10 mouse cellular contexts compared by ENCODE assay signal in genomic region chr2:18673766-18674165, GRCm38 (mm10). TPM values are rescaled to one million over a fixed set of nuclear protein-coding genes. Genes with fewer than 3 reads are reported as not detected.
DNase-seq lines count a peak whose midpoint lies in the region; ATAC-seq and TF ChIP-seq lines count a peak whose summit lies in the region.
"Had no signal": no experiment of that assay in that cellular context is flagged by ENCODE, and none has a peak within 500 bp of the region (broad histone marks: within the 10 kb centered on the region; RNA-seq: fewer than 3 reads in every experiment).

No protein-coding gene starts in this region.

- H3K27ac ChIP-seq in heart, embryonic 14.5 days (replicated peaks in 1 of 2; ENCODE audit: control insufficient read depth in 1 of 2, insufficient read depth in 1 of 2, low read depth in 2 of 2, low read length in 2 of 2) = no peak overlapping the region
- H3K27ac ChIP-seq in lung, embryonic 14.5 days (ENCODE audit: low read depth) = no peak overlapping the region
- H3K27ac ChIP-seq: liver, embryonic 15.5 days had no signal

- no peak overlapping the region for H3K4me3 ChIP-seq in heart, embryonic 14.5 days (ENCODE audit: control insufficient read depth in 1 of 2, insufficient read depth in 1 of 2, low read depth in 1 of 2, low read length in 2 of 2)
- no peak overlapping the region for H3K4me3 ChIP-seq in lung, embryonic 14.5 days (ENCODE audit: low read depth, low read length)

- TF ChIP-seq CTCF in lung, embryonic 14.5 days (IDR thresholded peaks at IDR 0.05; ENCODE audit: low read depth) = no peak

- peak overlapping the region; percentile 82 for H3K4me2 ChIP-seq in heart, embryonic 14.5 days (ENCODE audit: low read length)
- H3K4me2 ChIP-seq in lung, embryonic 14.5 days = peak overlapping the region; percentile 27

- ATAC-seq in heart, embryonic 14.5 days (ENCODE audit: insufficient number of reproducible peaks, insufficient read depth, low FRiP score, low read depth) = no peak
- no peak for ATAC-seq in lung, embryonic 14.5 days (ENCODE audit: insufficient read depth)

- no peak overlapping the region for H3K9ac ChIP-seq in heart, embryonic 14.5 days (ENCODE audit: low read length)
- H3K9ac ChIP-seq in lung, embryonic 14.5 days = no peak overlapping the region
- H3K9ac ChIP-seq: liver, embryonic 15.5 days had no signal

- H3K9me3 ChIP-seq in heart, embryonic 14.5 days (ENCODE audit: control insufficient read depth, low read length) = no peaks in the 10 kb centered on the region
- H3K9me3 ChIP-seq in lung, embryonic 14.5 days (ENCODE audit: low read depth, low read length) = no peaks in the 10 kb centered on the region
- H3K9me3 ChIP-seq: liver, embryonic 15.5 days had no signal

- H3K36me3 ChIP-seq in heart, embryonic 14.5 days (ENCODE audit: control insufficient read depth, insufficient read depth, low read length) = 0 out of 2 replicates have a peak, but pooled peaks cover 4% of the 10 kb centered on the region
- H3K36me3 ChIP-seq in lung, embryonic 14.5 days (ENCODE audit: insufficient read depth) = 0 out of 2 replicates have a peak, but pooled peaks cover 3% of the 10 kb centered on the region
- H3K36me3 ChIP-seq: liver, embryonic 15.5 days had no signal

- no peak for DNase-seq in heart, adult 11 months
- DNase-seq in lung, embryonic 14.5 days = no peak
- DNase-seq in lung, postnatal 4 days = no peak
- DNase-seq in ES-CJ7 (ENCODE audit: low read depth, low spot score) = peak; percentile 50
- DNase-seq in induced T-regulatory cell, adult 2 months (ENCODE audit: low read depth) = peak; percentile 38
- no peak for DNase-seq in urinary bladder, postnatal 36 days (ENCODE audit: low spot score in 2 of 2)
- DNase-seq in ovary, postnatal 14 days (ENCODE audit: low spot score) = no peak
- DNase-seq: gastrocnemius, postnatal 10 days had no signal

- 74% methylated on average over 4 of the region's 4 CpGs for WGBS in heart, embryonic 14.5 days
- 69% methylated on average over 4 of the region's 4 CpGs for WGBS in lung, embryonic 14.5 days

- H3K4me1 ChIP-seq in heart, embryonic 14.5 days (ENCODE audit: control insufficient read depth in 2 of 2, insufficient read depth in 2 of 2, low read length in 2 of 2) = peaks cover 4 to 5% of the 10 kb centered on the region in 2 experiments
- H3K4me1 ChIP-seq in lung, embryonic 14.5 days (ENCODE audit: insufficient read depth) = no peaks in the 10 kb centered on the region

- H3K27me3 ChIP-seq in heart, embryonic 14.5 days (ENCODE audit: control insufficient read depth, insufficient read depth, low read length) = 0 out of 2 replicates have a peak, but pooled peaks cover 5% of the 10 kb centered on the region
- H3K27me3 ChIP-seq in lung, embryonic 14.5 days (ENCODE audit: insufficient read depth, low read length) = peaks cover 6% of the 10 kb centered on the region; the same call in 1 of the 2 replicates

RNA-seq across cellular contexts. Expression of gene Commd3, which starts 1.6 kb away (rescaled TPM):
- 206 TPM in 2 replicates for polyA plus RNA-seq in heart, embryonic 14.5 days (2014; fragmentation: Nextera tagmentation; extraction: Ambion mirVana)
- polyA plus RNA-seq in lung, embryonic 14.5 days (2014; fragmentation: Nextera tagmentation; extraction: Ambion mirVana) = 194 and 200 TPM in 2 replicates

RNA-seq across cellular contexts. Expression of gene Bmi1, which starts 3.1 kb away (rescaled TPM):
- 17.7 and 19.6 TPM in 2 replicates for polyA plus RNA-seq in heart, embryonic 14.5 days (2014; fragmentation: Nextera tagmentation; extraction: Ambion mirVana)
- 33.4 and 33.8 TPM in 2 replicates for polyA plus RNA-seq in lung, embryonic 14.5 days (2014; fragmentation: Nextera tagmentation; extraction: Ambion mirVana)

RNA-seq across cellular contexts. Expression of gene Spag6, which starts 20.1 kb away (rescaled TPM):
- polyA plus RNA-seq in heart, embryonic 14.5 days (2014; fragmentation: Nextera tagmentation; extraction: Ambion mirVana) = 0.32 TPM in 1 of 2 replicates, not detected in the other
- 0.14 and 0.22 TPM in 2 replicates for polyA plus RNA-seq in lung, embryonic 14.5 days (2014; fragmentation: Nextera tagmentation; extraction: Ambion mirVana)
- polyA plus RNA-seq: liver, embryonic 15.5 days had no signal

Comparison
In these comparisons a context has a peak if more than half of its experiments do, and no peak if none do; other contexts are left out.
1. DNase-seq: peak in ES-CJ7 (single experiment) and induced T-regulatory cell, adult 2 months (single experiment); none in heart, adult 11 months (single experiment), lung, embryonic 14.5 days (single experiment), lung, postnatal 4 days (0 of 2), urinary bladder, postnatal 36 days (0 of 2) and ovary, postnatal 14 days (single experiment).